Mouse (Mus musculus): ENCODE data around the gene Tmed4.
"Not testable (repeated sequence)": the region's sequence is repeated elsewhere in the genome, so short reads cannot be mapped to it uniquely, and the experiment has no call there.

Tmed4 gene

DNA sequence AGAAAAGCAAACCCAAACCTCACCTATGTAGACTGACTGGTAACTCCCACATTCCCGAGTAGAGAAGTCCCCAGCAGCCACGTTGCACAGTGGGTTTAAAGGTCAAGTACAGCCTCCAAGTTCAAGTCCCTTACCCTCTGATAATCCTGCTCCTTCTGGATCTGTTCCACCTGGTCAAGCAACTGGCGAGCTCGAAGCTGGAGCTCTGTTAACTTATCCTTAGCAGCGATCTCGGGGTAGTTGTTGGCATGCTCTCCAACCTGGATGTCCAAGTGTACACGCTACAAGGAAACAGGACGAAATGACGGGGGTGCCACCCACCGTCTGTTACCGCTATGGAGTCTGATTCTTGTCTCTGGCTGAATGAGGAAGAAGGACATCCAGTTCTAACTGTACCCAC, 1.1 kb downstream of the Tmed4 start:
- DNase-seq (ENCODE audit: low spot score), result no peak

DNA sequence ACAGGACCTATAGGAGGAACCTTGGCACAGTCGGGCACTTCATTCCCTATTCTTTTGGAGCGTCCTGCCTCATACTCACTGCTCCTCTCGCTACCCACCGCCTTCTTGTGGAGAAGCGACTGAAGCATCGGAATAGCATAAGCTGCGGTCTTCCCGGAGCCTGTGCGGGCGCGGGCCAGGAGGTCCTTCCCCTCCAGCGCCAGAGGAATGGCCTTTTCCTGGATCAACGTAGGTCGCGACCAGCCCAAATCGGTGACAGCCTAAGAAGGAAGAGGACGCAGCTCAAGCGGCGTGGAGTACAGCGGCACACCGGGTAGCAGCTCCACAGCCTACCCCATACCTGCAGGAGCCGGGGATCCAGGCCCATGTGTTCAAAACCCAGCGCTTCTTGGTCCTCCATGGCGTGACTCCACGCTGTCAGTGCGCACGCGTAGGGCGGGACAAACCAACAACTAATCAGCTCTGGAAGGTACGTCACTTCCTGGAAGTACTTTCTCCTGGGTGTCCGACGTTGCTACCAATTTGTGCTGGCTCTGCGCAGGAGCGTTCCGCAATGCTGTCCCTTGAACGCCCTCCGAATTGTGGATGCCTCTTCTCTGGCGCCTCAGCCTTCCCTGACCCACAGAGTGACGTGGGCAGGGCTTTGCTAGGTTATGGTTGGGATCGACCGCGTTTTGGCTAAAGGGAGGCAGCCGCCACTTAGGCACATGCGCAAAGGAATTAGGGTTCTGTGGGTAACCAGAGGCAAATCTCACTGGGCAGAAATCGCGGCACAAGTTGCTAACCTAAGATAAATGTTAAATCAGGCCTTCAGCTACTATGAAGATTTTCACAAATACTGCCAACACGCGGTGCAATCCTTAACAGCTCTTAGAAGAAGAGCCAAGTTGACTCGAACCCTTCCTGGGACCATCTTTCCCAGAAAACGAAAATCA, 7.1 kb downstream of the Tmed4 start, which contains the start of gene Ddx56:
TSS of gene Ddx56 (minus strand) at position 453 of the 935 bp plus-strand sequence.
- DNase-seq (ENCODE audit: low spot score), result peak; percentile 90

DNA sequence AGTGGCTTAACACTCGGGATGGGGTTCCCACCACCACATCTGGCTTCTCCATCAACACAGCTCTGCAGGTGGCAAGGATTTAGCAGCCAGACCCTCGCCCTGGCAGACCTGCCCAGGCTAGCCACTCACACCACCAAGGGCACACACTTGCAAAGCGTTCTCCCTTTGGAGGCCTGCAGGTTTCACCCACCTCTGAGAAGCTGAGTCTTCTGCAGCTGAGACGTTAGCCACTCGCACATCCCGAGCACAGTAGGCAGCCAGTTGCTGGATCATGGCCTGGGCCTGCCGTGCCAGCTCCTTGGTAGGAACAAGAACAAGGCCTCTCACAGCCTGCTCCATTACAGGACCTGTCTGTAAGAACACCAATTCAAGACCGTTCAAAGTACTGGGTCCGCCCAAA, 8.0 kb downstream of the Tmed4 start:
- no peak for DNase-seq (ENCODE audit: low spot score)

DNA sequence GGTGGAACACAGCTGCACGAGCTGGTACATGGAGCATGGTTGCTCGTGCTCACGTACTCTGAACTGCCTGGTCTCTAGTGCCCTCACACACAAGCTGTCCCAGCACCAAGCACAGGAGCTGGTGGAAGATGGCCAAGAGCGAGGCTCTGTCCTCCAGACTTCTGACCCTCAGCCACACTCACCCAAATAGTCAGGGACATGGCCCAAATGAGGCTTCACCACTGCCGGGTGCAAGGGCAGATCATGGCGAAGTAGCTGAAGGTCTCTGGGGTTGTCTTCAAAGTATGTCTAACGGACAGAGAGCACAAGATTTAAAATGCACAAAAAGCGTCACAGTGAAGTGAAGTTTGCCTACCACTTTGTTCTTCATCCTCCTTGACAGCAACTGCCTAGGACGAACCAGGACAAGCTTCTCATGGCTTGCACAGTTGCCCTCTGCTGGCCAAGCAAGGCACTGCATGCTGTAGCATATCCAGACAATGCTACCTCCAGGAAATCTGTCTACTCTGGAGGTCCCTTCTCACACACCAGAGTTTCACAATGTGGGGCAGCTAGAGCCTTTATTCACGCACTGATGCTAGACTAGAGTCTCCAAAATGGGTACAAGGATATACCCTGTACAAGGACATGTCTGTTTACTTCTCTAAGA, 13.1 kb downstream of the Tmed4 start:
- peak; percentile 77 for DNase-seq (ENCODE audit: low spot score)

- DNase-seq (ENCODE audit: low spot score), result no peak
These were observed 15.3 kb downstream of the Tmed4 start for GRCm38 (mm10) chr11:6259413-6259812.

DNA sequence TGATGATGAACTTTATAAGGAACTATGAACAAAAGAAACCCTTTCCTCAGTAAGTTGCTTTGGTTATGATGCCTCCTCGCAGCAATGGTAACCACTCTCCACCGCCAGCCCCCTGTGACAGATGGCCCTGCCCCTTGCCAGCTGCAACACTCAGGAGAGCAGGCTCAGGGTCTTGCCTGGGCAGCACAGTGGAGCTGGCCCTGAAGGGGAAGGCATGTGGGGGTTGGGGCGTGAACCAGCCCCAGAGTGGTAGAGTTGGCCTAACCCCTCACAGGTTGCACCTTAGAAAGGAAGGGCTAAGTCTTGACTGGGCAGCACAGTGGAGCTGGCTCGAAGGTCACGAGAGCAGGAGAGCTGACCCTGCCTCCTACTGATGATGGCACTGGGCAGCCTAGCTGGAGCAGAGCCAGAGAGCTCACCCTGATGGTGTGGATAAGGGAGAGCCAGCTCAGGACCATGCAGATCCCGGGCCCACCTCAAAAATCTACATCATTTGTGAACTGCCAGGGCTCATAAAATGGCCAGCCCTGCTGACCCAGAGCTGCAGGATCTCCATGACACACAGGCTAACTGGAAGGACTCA, 18.1 kb downstream of the Tmed4 start:
- no peak for DNase-seq (ENCODE audit: low spot score)

DNA sequence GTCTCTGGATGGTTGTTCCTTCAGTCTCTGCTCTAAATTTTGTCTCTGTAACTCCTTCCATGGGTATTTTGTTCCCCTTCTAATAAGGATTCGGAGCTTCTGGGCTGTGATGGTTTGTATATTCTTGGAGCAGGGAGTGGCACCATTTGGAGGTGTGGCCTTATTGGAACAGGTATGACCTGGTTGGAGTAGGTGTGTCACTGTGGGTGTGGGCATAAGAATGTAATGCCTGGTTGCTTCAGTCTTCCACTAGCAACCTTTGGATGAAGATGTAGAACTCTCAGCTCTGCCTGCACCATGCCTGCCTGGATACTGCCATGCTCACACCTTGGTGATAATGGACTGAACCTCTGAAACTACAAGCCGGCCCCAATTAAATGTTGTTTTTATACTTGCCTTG, 20.1 kb downstream of the Tmed4 start:
- DNase-seq (ENCODE audit: low spot score), result not testable (repeated sequence)

- no peak for DNase-seq (ENCODE audit: low spot score)
These were observed 21.8 kb downstream of the Tmed4 start for GRCm38 (mm10) chr11:6252824-6253223.

DNA sequence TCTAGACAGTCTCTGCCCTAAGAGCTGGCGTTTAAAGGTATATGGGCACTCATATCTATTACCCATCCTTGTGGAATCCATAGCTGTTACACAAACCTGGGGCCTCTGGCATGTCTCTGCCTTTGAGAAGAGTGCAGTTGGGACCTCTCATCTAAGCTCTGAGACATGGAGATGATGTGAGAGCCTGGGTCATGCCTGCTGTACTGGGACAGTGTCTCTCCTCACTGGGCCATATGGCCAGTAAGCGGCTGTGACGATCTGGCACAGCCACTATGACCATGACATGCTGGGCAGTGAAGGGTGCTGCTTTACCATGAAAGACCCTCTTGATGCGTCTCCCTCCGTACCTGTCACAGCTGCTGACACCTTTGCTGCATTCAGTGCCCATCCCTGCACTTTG, 22.4 kb downstream of the Tmed4 start:
- no peak for DNase-seq (ENCODE audit: low spot score)

DNA sequence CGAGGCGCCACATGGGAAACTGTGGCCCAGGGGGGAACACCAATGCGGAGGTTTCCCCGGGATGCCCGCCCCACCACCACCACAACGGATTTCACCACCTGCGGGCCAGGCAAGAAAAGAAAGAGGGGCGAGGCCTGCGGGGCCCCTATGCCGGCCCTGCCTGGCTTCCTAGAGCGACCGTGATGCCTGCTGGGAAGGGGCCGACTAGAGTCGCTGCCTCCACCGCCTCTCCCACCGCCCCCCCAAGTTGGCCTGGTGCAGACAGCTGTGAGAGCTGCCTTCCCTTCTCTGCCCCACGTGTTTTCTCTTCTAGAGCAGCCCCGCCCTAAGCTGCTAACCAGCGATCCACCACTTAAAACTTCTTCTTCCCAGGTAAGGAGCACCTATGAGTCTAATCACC, 30.0 kb downstream of the Tmed4 start:
- DNase-seq (ENCODE audit: low spot score), result no peak

- no peak for DNase-seq (ENCODE audit: low spot score)
These were observed 41.6 kb downstream of the Tmed4 start for GRCm38 (mm10) chr11:6233025-6233424.

GRCm38 (mm10) chr11:6230012-6230411, 44.7 kb downstream of the Tmed4 start, which contains the start of gene Npc1l1:
TSS of gene Npc1l1 (minus strand) at chr11:6230143.
- no peak for DNase-seq (ENCODE audit: low spot score)

DNA sequence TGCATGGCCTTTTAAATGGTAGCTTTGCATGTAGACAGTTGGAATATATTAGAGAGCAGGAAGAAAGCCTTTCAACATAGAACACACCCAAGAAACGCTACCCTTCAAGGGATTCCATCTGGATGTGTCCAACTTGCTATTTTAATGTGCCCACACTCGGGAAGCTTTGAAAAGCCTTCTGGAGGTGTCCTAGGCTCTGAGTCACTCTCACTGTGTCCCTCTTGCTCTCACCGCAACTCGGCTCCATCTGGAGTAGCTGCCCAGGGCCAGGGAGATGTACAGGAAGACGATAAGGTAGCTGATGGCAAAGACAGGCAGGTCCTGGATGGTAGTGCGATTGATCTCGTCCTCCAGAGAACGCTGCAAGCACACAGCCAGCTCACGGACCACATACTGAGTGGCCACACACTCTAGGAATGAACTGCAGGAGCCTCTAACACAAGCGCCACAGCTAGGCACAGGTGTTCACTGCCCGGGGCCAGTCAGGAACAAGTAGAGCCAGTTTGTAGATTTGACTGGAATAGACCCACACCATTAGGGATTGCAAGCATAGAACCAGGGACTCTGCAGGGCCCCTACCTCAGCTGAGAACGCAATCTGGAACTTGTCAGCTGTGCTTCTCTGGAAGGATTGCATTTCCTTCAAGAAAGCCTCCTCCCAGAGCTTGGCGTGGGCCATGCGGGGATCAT, 50.0 kb downstream of the Tmed4 start:
- no peak for DNase-seq (ENCODE audit: low spot score)

DNA sequence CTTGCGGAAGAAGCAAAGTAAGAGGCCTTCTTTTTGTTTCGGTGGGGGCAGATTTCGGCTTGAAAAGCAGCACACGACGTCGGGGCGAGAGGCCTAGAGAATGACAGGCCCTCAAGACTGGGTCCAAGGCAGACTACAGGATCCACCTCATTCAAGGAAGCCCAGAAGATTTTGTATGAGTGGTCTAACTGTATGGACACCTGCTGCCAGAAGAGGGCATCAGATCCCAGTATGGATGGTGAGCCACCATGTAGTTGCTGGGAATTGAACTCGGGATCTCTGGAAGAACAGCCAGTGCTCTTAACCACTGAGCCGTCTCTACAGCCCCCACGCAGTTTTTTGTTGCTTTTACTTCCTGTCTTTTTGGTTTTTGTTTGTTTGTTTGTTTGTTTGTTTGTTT, 52.5 kb downstream of the Tmed4 start:
- no peak for DNase-seq (ENCODE audit: low spot score)

Measured in urinary bladder, postnatal 14 days (tissue).